Mouse (Mus musculus) myocyte (in vitro differentiated cells): ENCODE data around the gene Rad51c. TPM values are rescaled to one million over a fixed set of nuclear protein-coding genes. Genes with fewer than 3 reads are reported as not detected.
"Not testable (repeated sequence)": the region's sequence is repeated elsewhere in the genome, so short reads cannot be mapped to it uniquely, and the experiment has no call there.

ENCODE experiments used
- H3K27me3 ChIP-seq: one replicate; pipeline ENCODE4 v1.6.1; 2011; ENCODE audit not compliant: control insufficient read depth, insufficient read depth, insufficient read length
- H3K36me3 ChIP-seq: one replicate; pipeline ENCODE4 v1.6.1; 2011; ENCODE audit not compliant: control insufficient read depth, insufficient read depth
- H3K4me2 ChIP-seq: one replicate; pipeline ENCODE4 v1.6.1; 2011; ENCODE audit warnings: low read depth, control low read depth
- H3K4me3 ChIP-seq: one replicate; pipeline ENCODE4 v1.5.1; 2011; ENCODE audit warnings: mild to moderate bottlenecking, control low read depth, moderate library complexity
- H3K79me2 ChIP-seq: one replicate; pipeline ENCODE4 v1.6.1; 2011; ENCODE audit not compliant: control insufficient read depth, insufficient read depth
- H3ac ChIP-seq: one replicate; pipeline ENCODE4 v1.6.1; 2011; ENCODE audit not compliant: control insufficient read depth, insufficient read length
- CEBPB ChIP-seq: IDR thresholded peaks from 2 replicates; pipeline ENCODE4 v1.6.1; 2011; ENCODE audit warnings: mild to moderate bottlenecking, moderate library complexity; ENCODE audit not compliant: poor library complexity, insufficient read depth, severe bottlenecking
- E2F4 ChIP-seq: IDR thresholded peaks from one replicate; pipeline ENCODE4 v1.6.1; 2011; ENCODE audit warnings: mild to moderate bottlenecking, control low read depth, moderate library complexity; ENCODE audit not compliant: insufficient read depth
- MAX ChIP-seq: IDR thresholded peaks from one replicate; pipeline ENCODE4 v1.6.1; 2011; ENCODE audit warnings: low read depth, mild to moderate bottlenecking, control low read depth
- MYOD1 ChIP-seq, 3 experiments: IDR thresholded peaks; one replicate each; pipeline ENCODE4 v1.6.1; 2011; ENCODE audit warnings: control low read depth in 2 of 3, low read depth in 2 of 3, mild to moderate bottlenecking in 2 of 3, moderate library complexity in 1 of 3; ENCODE audit not compliant: insufficient read length in 2 of 3, control insufficient read depth in 1 of 3
- MYOG ChIP-seq, 3 experiments: IDR thresholded peaks; one replicate each; pipeline ENCODE4 v1.6.1; 2011; ENCODE audit warnings: control low read depth in 2 of 3, low read depth in 2 of 3, mild to moderate bottlenecking in 2 of 3; ENCODE audit not compliant: insufficient read length in 2 of 3, control insufficient read depth in 1 of 3, insufficient read depth in 1 of 3
- POLR2A ChIP-seq: IDR thresholded peaks from one replicate; pipeline ENCODE4 v1.6.1; 2011; ENCODE audit warnings: low read depth, mild to moderate bottlenecking, control low read depth, moderate library complexity; ENCODE audit not compliant: insufficient read length
- POLR2AphosphoS2 ChIP-seq: IDR thresholded peaks from one replicate; pipeline ENCODE4 v1.6.1; 2011; ENCODE audit warnings: low read depth, control low read depth; ENCODE audit not compliant: insufficient read length
- REST ChIP-seq: IDR thresholded peaks from one replicate; pipeline ENCODE4 v1.6.1; 2011; ENCODE audit warnings: mild to moderate bottlenecking, control low read depth, moderate library complexity; ENCODE audit not compliant: insufficient read depth, insufficient read length
- SRF ChIP-seq: IDR thresholded peaks from one replicate; pipeline ENCODE4 v1.6.1; 2011; ENCODE audit warnings: low read depth; ENCODE audit not compliant: control insufficient read depth, insufficient read length
- TCF12 ChIP-seq: IDR thresholded peaks from one replicate; pipeline ENCODE4 v1.6.1; 2011; ENCODE audit warnings: mild to moderate bottlenecking, control low read depth; ENCODE audit not compliant: poor library complexity, insufficient read depth, severe bottlenecking
- TCF3 ChIP-seq: IDR thresholded peaks from one replicate; pipeline ENCODE4 v1.6.1; 2011; ENCODE audit warnings: low read depth, control low read depth; ENCODE audit not compliant: insufficient read length
- USF1 ChIP-seq: IDR thresholded peaks from one replicate; pipeline ENCODE4 v1.6.1; 2011; ENCODE audit warnings: low read depth, mild to moderate bottlenecking, control low read depth, moderate library complexity
- polyA plus RNA-seq: library from polyadenylated mRNA; unstranded; fragments of >200 nt; fragmentation: generic; extraction: Trizol; gene quantifications from one replicate; pipeline ENCODE4 v1.2.1, GENCODE M21; 2012; ENCODE audit warnings: missing spikeins

The Rad51c gene
- polyA plus RNA-seq, 1 experiment, result 3.5 TPM

DNA sequence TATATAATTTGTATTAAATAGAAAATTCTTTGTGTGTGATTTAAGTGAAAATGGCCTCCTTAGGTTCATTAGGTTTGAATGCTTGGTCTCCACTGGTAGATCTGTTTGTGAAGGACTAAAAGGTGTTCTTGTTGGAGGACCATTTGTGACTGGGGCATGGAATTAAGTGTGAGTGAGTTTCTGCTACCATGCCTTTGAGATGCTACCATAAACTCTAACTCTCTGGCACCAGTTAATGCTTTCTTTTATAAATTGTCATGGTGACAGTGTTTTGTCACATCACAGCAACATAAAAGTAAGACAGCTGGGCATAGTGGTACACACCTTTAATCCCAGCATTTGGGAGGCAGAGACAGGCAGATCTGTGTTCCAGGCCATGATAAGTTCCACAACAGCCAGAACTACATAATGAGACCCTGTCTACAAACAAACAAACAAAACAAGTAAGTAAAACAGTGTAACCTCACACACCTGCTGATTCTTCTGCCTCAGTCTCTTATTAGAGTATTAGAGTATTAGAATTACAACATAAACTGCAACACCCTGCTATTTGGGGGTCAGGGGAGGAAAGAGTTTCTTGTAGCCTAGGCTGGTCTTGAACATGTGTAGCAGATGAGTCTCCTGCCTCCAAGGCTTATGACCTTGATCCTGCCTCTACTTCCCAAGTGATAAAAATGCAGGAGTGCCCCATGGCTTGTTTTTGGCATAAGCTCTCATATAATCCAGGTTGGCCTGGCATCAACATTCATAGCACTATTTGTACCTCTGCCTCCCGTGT, 22.7 kb upstream of the Rad51c start:
- Histone ChIP-seq H3K4me2 (no peak overlapping the region), H3ac (no peak overlapping the region), H3K4me3 (no peak overlapping the region), H3K79me2 (no peaks in the 10 kb centered on the region), H3K27me3 (no peaks in the 10 kb centered on the region), H3K36me3 (no peaks in the 10 kb centered on the region)
- no peak for TF ChIP-seq MAX
- TF ChIP-seq POLR2AphosphoS2, result no peak
- TF ChIP-seq REST, result no peak
- no peak for TF ChIP-seq CEBPB
- no peak for TF ChIP-seq TCF3
- TF ChIP-seq MYOG (IDR thresholded peaks at IDR 0.05; ENCODE audit: control insufficient read depth in 1 of 3, insufficient read depth in 1 of 3, insufficient read length in 2 of 3, low read depth in 2 of 3), result no peak
- no peak for TF ChIP-seq USF1
- no peak for TF ChIP-seq POLR2A
- TF ChIP-seq SRF, result no peak
- TF ChIP-seq MYOD1 (IDR thresholded peaks at IDR 0.05; ENCODE audit: control insufficient read depth in 1 of 3, insufficient read length in 2 of 3, low read depth in 2 of 3), result no peak
- TF ChIP-seq TCF12, result no peak
- TF ChIP-seq E2F4, result no peak

GRCm38 (mm10) chr11:87426450-87427250, 21.9 kb upstream of the Rad51c start:
- not testable (repeated sequence) for H3ac ChIP-seq, H3K36me3 ChIP-seq, H3K79me2 ChIP-seq, H3K27me3 ChIP-seq
- H3K4me3 ChIP-seq, result peak overlapping the region; percentile 11
- TF ChIP-seq POLR2A, result peak; percentile 96
- TF ChIP-seq CEBPB, result peak; percentile 91
- peak; percentile 99 for TF ChIP-seq POLR2AphosphoS2
- peak overlapping the region; percentile 86 for H3K4me2 ChIP-seq

- no peaks in the 10 kb centered on the region for H3K79me2 ChIP-seq
- peak overlapping the region; percentile 86 for H3K4me2 ChIP-seq
- H3K36me3 ChIP-seq, result no peaks in the 10 kb centered on the region
- no peaks in the 10 kb centered on the region for H3K27me3 ChIP-seq
- peak overlapping the region; percentile 11 for H3K4me3 ChIP-seq
- no peak overlapping the region for H3ac ChIP-seq
- TF ChIP-seq E2F4, result no peak
- TF ChIP-seq SRF, result no peak
- TF ChIP-seq USF1, result no peak
- TF ChIP-seq TCF3, result no peak
- TF ChIP-seq POLR2AphosphoS2, result no peak
- TF ChIP-seq CEBPB, result no peak
- TF ChIP-seq MYOD1 (IDR thresholded peaks at IDR 0.05; ENCODE audit: control insufficient read depth in 1 of 3, insufficient read length in 2 of 3, low read depth in 2 of 3), result no peak
- TF ChIP-seq POLR2A, result no peak
Measured at GRCm38 (mm10) chr11:87426121-87426449, 21.3 kb upstream of the Rad51c start.

DNA sequence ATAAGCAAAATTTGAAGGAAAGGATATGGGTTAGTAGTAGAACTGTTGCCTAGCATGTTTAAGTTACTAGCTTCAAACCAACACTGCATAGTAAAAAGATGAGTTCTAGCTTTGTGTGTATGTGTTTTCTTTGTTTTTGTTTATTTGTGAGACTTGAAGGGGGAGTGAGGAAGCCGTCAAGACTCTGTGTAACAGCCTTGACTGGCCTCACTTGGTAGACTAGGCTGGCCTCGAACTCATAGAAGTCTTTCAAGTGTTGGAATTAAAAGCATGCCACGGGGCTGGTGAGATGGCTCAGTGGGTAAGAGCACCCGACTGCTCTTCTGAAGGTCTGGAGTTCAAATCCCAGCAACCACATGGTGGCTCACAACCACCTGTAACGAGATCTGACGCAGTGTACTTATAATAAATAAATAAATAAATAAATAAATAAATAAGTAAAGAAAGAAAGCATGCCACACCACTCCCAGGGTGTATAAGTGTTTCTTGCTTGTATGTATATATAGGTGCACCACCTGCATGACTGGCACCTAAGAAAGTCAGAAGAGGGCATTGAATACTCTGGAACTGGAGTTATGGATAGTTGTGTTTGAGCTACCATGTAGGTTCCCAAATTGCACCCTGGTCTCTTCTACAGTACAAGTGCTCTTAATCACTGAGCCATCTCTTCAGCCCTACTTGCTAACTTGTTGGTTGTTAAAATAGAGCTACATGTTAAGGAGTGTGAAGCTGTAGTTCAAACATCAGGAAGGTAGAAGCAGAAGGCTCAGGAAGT, 19.0 kb upstream of the Rad51c start:
- no peak for TF ChIP-seq E2F4
- no peak for TF ChIP-seq SRF
- TF ChIP-seq MAX, result no peak
- no peak for TF ChIP-seq REST
- TF ChIP-seq CEBPB, result no peak
- no peak for TF ChIP-seq TCF3
- TF ChIP-seq MYOG (IDR thresholded peaks at IDR 0.05; ENCODE audit: control insufficient read depth in 1 of 3, insufficient read depth in 1 of 3, insufficient read length in 2 of 3, low read depth in 2 of 3), result no peak
- TF ChIP-seq POLR2A, result no peak
- TF ChIP-seq POLR2AphosphoS2, result no peak
- TF ChIP-seq USF1, result no peak
- TF ChIP-seq TCF12, result no peak
- no peak for TF ChIP-seq MYOD1 (IDR thresholded peaks at IDR 0.05; ENCODE audit: control insufficient read depth in 1 of 3, insufficient read length in 2 of 3, low read depth in 2 of 3)
- Histone ChIP-seq H3K36me3 (no peaks in the 10 kb centered on the region), H3K4me2 (no peak overlapping the region), H3ac (no peak overlapping the region), H3K4me3 (no peak overlapping the region), H3K79me2 (no peaks in the 10 kb centered on the region), H3K27me3 (no peaks in the 10 kb centered on the region)
